Mouse (Mus musculus): ENCODE results near the gene Melk. TPM values are rescaled to one million over a fixed set of nuclear protein-coding genes. Genes with fewer than 3 reads are reported as not detected.

Gene Melk
- polyA plus RNA-seq, 1 experiment from 2014 or later: 36.7 TPM

GRCm38 (mm10) chr4:44404487-44404886, 103.8 kb downstream of the Melk start:
- Histone ChIP-seq H3K27ac (ENCODE audit: low read length) (no peak overlapping the region), H3K4me1 (ENCODE audit: control insufficient read depth, insufficient read depth, low read length) (no peaks in the 10 kb centered on the region)
- WGBS: 77% methylated on average over 5 of the region's 5 CpGs

More at GRCm38 (mm10) chr4:44404487-44404886, 103.8 kb downstream of the Melk start:
- Histone ChIP-seq H3K4me2 (ENCODE audit: low read depth, low read length) (no peak overlapping the region), H3K4me3 (ENCODE audit: low read length) (no peak overlapping the region), H3K9ac (ENCODE audit: low read depth, low read length) (no peak overlapping the region), H3K36me3 (ENCODE audit: control insufficient read depth, insufficient read depth, low read length) (no peaks in the 10 kb centered on the region), H3K9me3 (ENCODE audit: control insufficient read depth, low read length) (no peaks in the 10 kb centered on the region), H3K27me3 (replicated peaks; ENCODE audit: control insufficient read depth, insufficient read depth, low read length) (no peaks in the 10 kb centered on the region)
- ATAC-seq: no peak

Other genes starting within 250 kb of the Melk start
- 50.4 and 57.2 TPM in 2 replicates for gene Gne, start 216.7 kb upstream of the Melk start, polyA plus RNA-seq (2015; fragmentation: Nextera tagmentation; extraction: Ambion mirVana)
- gene Rnf38, start 67.1 kb upstream of the Melk start, polyA plus RNA-seq (2015; fragmentation: Nextera tagmentation; extraction: Ambion mirVana): 10.3 and 11.4 TPM in 2 replicates

Measured in intestine, embryonic 16.5 days (tissue).